Mouse (Mus musculus): ENCODE data around the gene Mapk1ip1.

Gene Mapk1ip1

DNA sequence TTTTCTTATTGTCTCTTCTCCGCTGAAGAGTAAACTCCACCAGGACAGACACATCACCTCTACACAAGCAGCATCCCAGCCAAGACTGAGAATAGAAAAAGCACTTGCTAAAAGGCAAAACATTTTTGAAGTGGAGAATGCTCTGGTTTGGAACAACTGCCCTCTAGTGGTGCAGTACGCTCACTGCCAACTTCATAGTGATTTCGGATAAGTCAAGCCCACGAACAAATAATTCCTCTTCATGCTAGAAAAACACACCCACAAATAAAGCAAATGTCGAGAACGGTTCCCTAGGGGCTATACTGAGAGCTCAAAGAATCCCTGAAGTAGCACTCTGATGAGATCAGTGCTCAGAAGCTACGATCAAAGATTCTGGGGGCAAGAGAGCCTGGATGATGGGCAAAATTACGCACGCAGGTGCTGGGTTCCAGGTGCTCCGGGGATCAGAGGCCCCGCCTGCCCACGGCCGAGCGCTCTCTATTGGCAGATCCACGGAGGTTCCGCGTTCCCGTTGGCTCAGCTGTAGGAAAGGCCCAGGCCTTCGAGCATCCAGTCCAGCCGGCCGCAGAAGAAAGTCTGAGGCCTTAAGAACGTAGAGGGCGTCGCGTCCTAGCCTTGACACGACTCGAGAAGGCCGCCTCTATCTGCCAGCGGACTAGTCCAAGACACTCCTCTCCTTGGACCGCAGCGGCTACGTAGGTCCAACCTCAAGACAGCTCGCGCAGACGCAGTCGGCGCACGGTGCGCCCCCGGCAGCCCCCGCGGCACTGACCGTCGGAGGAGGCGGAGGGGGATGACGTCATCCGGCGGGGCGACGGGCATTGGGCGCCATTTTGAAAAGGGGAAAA is at the start of gene Mapk1ip1, which contains the start of gene Ppp2r2d:
TSS of gene Mapk1ip1 (minus strand) at position 730 of the 848 bp plus-strand sequence.
TSS of gene Ppp2r2d (plus strand) at position 536 of the 848 bp plus-strand sequence.
- peak; percentile 99 for DNase-seq

DNA sequence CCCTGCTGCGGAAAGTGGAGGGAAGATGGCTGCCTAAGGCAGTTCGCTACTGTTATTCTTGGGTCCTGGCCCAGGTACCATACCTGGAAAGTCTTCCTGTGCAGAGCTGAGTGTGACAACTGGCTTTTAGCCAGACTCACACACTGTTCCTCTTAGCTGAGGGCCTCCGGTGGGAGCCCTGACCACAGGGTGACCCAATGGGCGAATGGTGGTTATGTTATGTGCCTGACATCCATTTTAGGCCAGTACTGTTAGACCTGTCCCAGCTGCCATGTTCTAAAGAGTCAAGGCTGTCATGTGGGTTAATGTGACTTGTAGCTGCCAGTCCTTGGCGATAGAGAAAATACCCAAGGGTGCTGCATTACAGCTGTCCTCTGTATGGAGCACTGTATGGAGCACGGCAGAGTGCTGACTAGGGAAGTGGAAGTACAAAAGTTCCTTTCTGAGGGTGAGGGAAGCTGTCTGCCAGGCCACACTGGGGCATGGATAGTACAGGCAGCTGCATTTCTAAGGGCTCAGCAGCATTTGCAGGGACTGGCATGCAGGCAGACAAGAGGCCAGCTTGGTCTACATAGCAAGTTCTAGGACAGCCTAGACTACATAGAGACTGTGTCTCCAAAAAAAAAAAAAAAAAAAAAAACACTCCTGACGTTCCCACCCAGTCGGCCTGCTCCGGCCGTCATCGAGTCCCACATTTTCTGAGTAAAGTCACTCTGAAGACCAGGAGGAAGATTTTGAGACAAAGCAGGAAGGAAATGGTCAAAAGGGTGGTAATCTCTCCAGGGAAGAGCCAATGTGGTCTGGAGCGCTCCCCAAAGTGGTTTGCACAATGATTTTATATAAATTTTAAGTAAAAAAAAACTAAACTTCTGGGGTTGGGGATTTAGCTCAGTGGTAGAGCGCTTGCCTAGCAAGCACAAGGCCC is 39.6 kb upstream of the Mapk1ip1 start:
- DNase-seq: peak in 1 of 2 experiments; percentile 8

GRCm38 (mm10) chr7:138883724-138884123 is 37.7 kb upstream of the Mapk1ip1 start:
- no peak for DNase-seq

DNA sequence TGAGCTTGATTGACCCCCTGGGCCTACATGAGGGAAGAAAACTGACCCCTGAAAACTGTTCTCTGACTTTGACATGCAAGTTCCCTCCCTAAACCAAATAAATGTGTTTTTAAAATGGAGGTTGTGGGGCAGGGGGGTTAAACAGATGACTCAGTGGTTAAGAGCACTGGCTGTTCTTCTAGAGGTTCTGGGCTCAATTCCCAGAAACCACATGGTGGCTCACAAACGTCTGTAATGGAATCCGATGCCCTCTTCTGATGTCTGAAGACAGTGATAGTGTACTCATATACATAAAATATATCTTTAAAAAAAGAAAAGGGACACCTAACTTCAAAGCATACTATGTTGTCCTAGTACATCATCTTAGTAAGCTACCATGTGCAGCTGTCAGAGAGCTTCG is 29.0 kb upstream of the Mapk1ip1 start:
- DNase-seq: peak in 1 of 2 experiments; percentile 22

DNA sequence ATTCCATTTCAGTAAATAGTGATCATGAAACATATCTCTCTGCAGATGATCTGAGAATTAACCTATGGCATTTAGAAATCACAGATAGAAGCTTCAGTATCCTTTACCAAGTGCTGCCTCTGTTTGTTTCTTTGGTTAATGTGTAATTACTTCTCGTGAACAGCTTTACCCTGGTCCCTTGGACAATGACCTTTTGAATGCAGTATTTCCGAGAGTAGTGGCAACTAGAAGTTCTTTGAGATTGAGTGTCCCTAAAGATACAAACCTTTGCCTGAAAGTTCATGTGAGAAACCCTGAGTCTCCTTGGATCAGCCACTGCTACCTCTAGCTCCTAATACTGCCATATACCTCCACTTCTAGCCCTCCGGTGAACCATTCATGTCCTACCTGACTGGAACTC is 26.9 kb upstream of the Mapk1ip1 start:
- DNase-seq: no peak

GRCm38 (mm10) chr7:138868316-138868715 is 22.2 kb upstream of the Mapk1ip1 start:
- no peak for DNase-seq

- DNase-seq: no peak
These were observed 21.2 kb upstream of the Mapk1ip1 start for GRCm38 (mm10) chr7:138867286-138867685.

- no peak for DNase-seq
These were observed 18.7 kb upstream of the Mapk1ip1 start for GRCm38 (mm10) chr7:138864776-138865175.

GRCm38 (mm10) chr7:138863950-138864572 is 18.0 kb upstream of the Mapk1ip1 start:
- peak; percentile 41 to 51 for DNase-seq

- DNase-seq: peak in 1 of 2 experiments; percentile 20
These were observed 10.6 kb upstream of the Mapk1ip1 start for GRCm38 (mm10) chr7:138856670-138857069.

- no peak for DNase-seq
These were observed 8.1 kb upstream of the Mapk1ip1 start for GRCm38 (mm10) chr7:138854201-138854600.

- DNase-seq: no peak
These were observed 7.5 kb upstream of the Mapk1ip1 start for GRCm38 (mm10) chr7:138853417-138854031.

GRCm38 (mm10) chr7:138850083-138850482 is 4.0 kb upstream of the Mapk1ip1 start:
- no peak for DNase-seq

GRCm38 (mm10) chr7:138848028-138848920 is 2.2 kb upstream of the Mapk1ip1 start:
- DNase-seq: no peak

GRCm38 (mm10) chr7:138847316-138848027 is 1.4 kb upstream of the Mapk1ip1 start:
- DNase-seq: peak; percentile 25 to 28

DNA sequence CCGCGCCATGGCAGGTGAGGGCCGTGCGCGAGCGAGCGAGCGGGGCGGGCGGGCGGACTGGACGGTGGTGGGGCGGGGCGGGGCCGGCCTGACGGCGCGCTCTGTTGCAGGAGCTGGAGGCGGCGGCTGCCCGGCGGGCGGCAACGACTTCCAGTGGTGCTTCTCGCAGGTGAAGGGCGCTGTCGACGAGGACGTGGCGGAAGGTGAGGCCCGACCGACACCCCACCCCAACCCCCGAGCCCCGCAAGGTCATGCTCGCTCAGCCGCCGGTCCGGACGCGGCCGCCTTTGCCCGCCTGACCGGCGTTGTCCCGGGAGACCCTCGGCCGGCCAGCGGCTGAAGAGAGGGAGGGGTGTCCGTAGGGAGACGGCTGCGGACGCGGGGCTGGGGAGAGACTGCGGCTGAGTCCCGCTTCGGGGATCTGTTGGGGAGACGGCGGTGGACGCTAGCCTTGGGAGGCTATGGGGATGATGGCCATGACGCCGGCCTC is 474 bp upstream of the Mapk1ip1 start:
- DNase-seq: no peak

- no peak for DNase-seq
These were observed 962 bp downstream of the Mapk1ip1 start for GRCm38 (mm10) chr7:138845111-138845510.

DNA sequence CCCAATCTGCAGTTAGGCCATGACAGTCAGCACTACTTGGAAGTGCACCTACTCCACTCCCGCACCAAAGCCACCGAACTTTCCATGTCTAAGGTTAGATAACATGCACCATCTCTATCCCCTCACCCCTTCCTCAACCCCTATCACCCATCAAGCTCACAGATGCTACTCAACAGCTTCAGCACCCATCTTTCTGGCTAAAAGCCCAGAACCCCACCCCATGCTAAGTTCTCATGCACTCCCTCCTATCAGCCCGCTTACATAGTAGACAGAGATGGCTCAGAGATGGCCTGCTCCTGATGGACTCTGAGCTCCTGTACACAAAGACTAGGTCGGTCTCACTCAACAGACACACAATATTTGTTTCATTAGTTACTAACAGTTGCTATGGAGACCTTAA is 2.7 kb downstream of the Mapk1ip1 start:
- DNase-seq: peak in 1 of 2 experiments; percentile 26

DNA sequence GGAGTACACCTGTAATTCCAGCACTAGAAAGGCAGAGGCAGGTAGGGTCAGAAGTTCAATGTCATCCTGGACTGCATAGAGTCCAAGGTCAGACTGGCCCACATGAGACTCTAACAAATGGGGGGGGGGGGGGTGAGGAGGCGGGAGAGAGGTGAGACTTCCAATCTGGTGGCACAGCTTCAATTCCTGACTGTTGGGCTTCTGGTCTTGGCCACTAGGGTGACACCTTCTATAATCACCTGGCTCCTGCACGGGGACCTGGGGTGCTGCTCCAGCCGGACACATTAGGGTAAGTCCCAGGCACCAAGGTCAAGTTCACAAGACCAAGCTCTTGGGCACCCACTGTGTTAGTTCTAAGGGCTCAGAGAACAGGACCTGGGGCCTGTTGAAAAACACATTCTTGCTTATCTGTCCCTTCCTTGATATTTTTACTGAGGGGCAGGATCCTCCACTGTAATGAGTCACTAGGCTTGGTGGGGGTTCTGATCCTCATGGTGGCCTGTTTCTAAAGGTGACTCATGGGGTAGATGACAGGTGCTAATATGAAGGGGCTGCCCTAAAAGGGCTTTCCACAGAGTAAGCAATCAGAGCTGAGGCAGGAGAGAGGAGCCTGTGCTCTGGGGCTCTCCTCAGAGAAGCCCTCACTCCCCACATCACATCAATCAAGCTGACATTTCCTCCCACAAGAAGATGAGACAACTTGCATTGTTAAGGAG is 4.5 kb downstream of the Mapk1ip1 start:
- no peak for DNase-seq

- peak; percentile 89 for DNase-seq
These were observed 5.5 kb downstream of the Mapk1ip1 start for GRCm38 (mm10) chr7:138840594-138841021.
